Mouse (Mus musculus) neural tube, embryonic 13.5 days (tissue): Measurements from ENCODE around the gene Arl13a. TPM values are rescaled to one million over a fixed set of nuclear protein-coding genes. Genes with fewer than 3 reads are reported as not detected.
"Not testable (repeated sequence)": the region's sequence is repeated elsewhere in the genome, so short reads cannot be mapped to it uniquely, and the experiment has no call there.

Experiments used
- ATAC-seq: fragments of 200-750 bp; cut with Nextera tagmentation; 2 replicates; pipeline ENCODE4 v1.8.0; 2017; ENCODE audit warnings: low read depth, mild to moderate bottlenecking, moderate TSS enrichment, moderate library complexity
- H3K27ac ChIP-seq: fragments of 300-500 bp; sonication (generic); replicated peaks from 2 replicates; pipeline ENCODE4 v1.5.1; 2015; ENCODE audit warnings: moderate library complexity, mild to moderate bottlenecking, inconsistent platforms
- H3K27me3 ChIP-seq: fragments of 300-500 bp; sonication (generic); 2 replicates; pipeline ENCODE4 v1.6.1; 2015; ENCODE audit warnings: mild to moderate bottlenecking, inconsistent platforms
- H3K36me3 ChIP-seq: fragments of 300-500 bp; sonication (generic); 2 replicates; pipeline ENCODE4 v1.6.1; 2015; ENCODE audit warnings: mild to moderate bottlenecking, inconsistent platforms
- H3K4me1 ChIP-seq: fragments of 300-500 bp; sonication (generic); replicated peaks from 2 replicates; pipeline ENCODE4 v1.6.1; 2015; ENCODE audit warnings: inconsistent platforms
- H3K4me2 ChIP-seq: fragments of 300-500 bp; sonication (generic); 2 replicates; pipeline ENCODE4 v1.6.1; 2015; ENCODE audit warnings: inconsistent platforms, mild to moderate bottlenecking, moderate library complexity
- H3K4me3 ChIP-seq: fragments of 300-500 bp; sonication (generic); 2 replicates; pipeline ENCODE4 v1.5.1; 2015; ENCODE audit warnings: mild to moderate bottlenecking, inconsistent platforms
- H3K9ac ChIP-seq: fragments of 300-500 bp; sonication (generic); 2 replicates; pipeline ENCODE4 v1.6.1; 2015; ENCODE audit warnings: moderate library complexity, mild to moderate bottlenecking, inconsistent platforms
- H3K9me3 ChIP-seq: fragments of 300-500 bp; sonication (generic); 2 replicates; pipeline ENCODE4 v1.6.1; 2016; ENCODE audit warnings: inconsistent platforms
- WGBS: fragments of 180-500 bp; shearing (Covaris S2); methylation state at CpG from one replicate; pipeline ENCODE4 v1.1.7; 2015; 5-methylcytosine and 5-hydroxymethylcytosine counted together
- polyA plus RNA-seq: library from polyadenylated mRNA; unstranded; fragments of >200 nt; fragmentation: Nextera tagmentation; extraction: Ambion mirVana; gene quantifications from 2 replicates; pipeline ENCODE4 v1.2.1, GENCODE M21; 2015

The Arl13a gene
- not detected in 2 replicates for polyA plus RNA-seq

DNA sequence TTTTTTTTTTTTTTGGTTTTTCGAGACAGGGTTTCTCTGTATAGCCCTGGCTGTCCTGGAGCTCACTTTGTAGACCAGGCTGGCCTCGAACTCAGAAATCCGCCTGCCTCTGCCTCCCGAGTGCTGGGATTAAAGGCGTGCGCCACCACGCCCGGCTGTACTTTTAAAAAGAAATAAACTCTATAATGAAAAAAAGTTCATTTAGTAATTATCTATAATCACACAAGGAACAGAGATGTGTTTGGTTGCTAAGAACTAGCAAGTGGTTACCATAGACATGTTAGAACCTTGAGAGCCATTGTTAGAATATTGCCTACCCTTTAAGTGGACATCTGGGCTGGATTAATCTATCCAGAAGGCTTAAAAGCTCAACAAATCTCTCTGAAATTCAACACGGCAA is at the start of gene Arl13a:
Gene Arl13a, plus strand, starts transcription at position 301 of the 400 bp plus-strand sequence.
- not testable (repeated sequence) for H3K4me3 ChIP-seq, H3K36me3 ChIP-seq, H3K27me3 ChIP-seq, H3K4me2 ChIP-seq, H3K4me1 ChIP-seq, H3K9me3 ChIP-seq, ATAC-seq, H3K9ac ChIP-seq, H3K27ac ChIP-seq
- 94% methylated on average over 9 of the region's 9 CpGs for WGBS

DNA sequence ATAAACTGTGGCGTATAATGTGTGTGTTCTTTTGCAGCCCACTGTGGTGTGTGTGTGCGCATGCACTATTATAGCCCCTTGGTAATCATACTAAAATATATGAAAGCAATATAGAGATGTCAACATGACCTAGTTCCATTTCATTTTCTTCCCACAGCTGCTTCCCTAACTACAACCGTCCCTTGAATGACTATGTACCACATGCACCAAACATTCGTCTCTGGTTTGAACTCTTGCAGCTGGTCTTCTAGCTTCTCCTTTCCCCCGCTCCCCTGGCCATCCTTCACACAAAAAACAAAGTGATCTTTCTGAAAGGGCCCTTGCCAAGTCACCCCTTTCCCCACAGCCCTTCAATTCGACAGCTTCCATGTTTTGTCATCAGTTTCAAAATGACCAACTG is 47.3 kb upstream of the Arl13a start:
- H3K4me3 ChIP-seq, result no peak overlapping the region
- 77% methylated on average over 6 of the region's 6 CpGs for WGBS
- no peaks in the 10 kb centered on the region for H3K36me3 ChIP-seq
- no peaks in the 10 kb centered on the region for H3K4me1 ChIP-seq
- H3K9ac ChIP-seq, result no peak overlapping the region
- no peak for ATAC-seq
- H3K27ac ChIP-seq, result no peak overlapping the region
- 0 out of 2 replicates have a peak, but pooled peaks cover 6% of the 10 kb centered on the region for H3K27me3 ChIP-seq
- no peaks in the 10 kb centered on the region for H3K9me3 ChIP-seq
- H3K4me2 ChIP-seq, result no peak overlapping the region

DNA sequence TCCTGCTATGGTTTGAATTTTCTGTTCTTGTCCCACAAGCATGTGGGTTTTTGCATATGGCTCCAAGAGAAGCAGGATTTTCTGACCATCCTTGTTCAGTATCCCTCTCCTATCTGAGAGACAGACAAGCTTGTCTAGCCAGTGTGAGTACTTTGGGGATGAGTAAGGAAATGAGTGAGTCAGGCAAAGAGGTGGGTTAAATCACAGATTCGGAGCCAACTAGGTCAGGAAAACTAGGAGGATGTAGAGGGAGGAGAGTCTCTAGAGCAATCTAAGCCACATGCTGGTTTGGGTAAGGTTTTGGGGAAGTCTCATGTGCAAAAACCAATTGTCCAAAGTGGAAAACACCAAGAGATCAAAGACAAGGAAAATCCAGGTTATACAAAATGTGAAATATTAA is 45.8 kb upstream of the Arl13a start:
- no peak overlapping the region for H3K4me3 ChIP-seq
- no peaks in the 10 kb centered on the region for H3K36me3 ChIP-seq
- 85% methylated on average over 1 of the region's 1 CpGs for WGBS
- ATAC-seq, result no peak
- no peak overlapping the region for H3K4me2 ChIP-seq
- H3K27ac ChIP-seq, result no peak overlapping the region
- no peaks in the 10 kb centered on the region for H3K4me1 ChIP-seq
- H3K9ac ChIP-seq, result no peak overlapping the region
- H3K27me3 ChIP-seq, result 0 out of 2 replicates have a peak, but pooled peaks cover 6% of the 10 kb centered on the region
- no peaks in the 10 kb centered on the region for H3K9me3 ChIP-seq

DNA sequence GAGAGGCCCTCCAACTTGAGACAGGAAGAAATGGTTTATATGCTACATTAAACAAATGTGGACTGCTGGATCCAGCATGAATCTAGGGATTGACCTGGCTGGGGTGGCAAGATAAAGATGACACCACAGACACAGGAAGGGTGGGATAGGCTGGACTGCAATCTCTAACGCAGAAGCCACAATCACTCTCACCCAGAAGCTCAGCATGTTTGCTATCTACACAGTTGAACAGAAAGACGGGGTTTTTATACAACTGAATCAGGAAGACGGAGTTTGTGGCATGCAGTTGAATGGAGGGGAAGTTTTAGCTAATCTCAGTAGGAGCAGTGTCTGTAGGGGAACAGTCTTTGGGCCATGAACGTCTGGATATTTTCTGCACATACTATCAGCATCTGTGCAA is 45.3 kb upstream of the Arl13a start:
- no peak overlapping the region for H3K27ac ChIP-seq
- H3K4me3 ChIP-seq, result no peak overlapping the region
- no peaks in the 10 kb centered on the region for H3K9me3 ChIP-seq
- H3K4me2 ChIP-seq, result no peak overlapping the region
- 0 out of 2 replicates have a peak, but pooled peaks cover 6% of the 10 kb centered on the region for H3K27me3 ChIP-seq
- H3K36me3 ChIP-seq, result no peaks in the 10 kb centered on the region
- WGBS, result 88% methylated on average over 4 of the region's 4 CpGs
- H3K4me1 ChIP-seq, result no peaks in the 10 kb centered on the region
- no peak for ATAC-seq
- no peak overlapping the region for H3K9ac ChIP-seq

DNA sequence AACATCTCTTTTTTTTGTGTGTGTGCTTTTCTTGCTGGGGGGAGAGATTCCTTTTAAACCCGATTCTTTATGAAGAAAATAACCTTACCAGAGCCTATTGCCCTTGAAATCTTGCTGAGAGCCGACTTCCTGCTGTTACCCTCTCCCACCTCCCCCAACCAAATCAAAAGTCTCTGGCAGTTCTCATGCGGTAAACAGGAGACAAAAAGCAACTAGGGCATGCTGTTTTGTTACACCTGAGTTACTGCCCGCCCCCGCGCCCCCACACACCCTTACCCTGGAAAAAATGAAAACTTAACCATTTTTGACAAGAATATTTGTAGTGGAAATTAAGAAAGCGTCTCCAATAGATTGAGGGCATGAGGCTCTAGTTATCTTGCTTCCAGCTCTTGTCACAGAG is 29.1 kb upstream of the Arl13a start:
- Histone ChIP-seq H3K4me2 (no peak overlapping the region), H3K27ac (no peak overlapping the region), H3K36me3 (no peaks in the 10 kb centered on the region), H3K9ac (no peak overlapping the region), H3K4me1 (no peaks in the 10 kb centered on the region), H3K4me3 (no peak overlapping the region), H3K9me3 (no peaks in the 10 kb centered on the region), H3K27me3 (peaks cover 7% of the 10 kb centered on the region)
- no peak for ATAC-seq
- WGBS, result 43% methylated on average over 7 of the region's 7 CpGs

DNA sequence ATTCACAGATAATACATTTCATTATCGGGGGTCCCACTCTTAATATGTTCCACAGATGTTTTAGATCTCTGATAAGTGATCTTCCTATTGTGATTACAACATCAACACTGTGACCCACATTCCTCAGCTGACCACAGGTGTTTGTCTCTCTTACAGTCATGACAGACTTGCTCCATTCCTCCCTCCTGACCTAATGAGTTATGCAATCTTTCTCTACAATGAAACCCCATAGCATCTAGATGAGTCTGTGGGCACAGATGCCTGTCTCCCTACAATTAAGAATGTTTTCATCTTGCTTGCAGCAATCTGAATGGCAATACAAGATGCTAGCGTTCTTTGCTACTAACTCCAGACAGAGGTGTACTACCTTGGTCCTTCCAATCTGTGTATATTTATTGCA is 26.9 kb upstream of the Arl13a start:
- no peak overlapping the region for H3K4me3 ChIP-seq
- WGBS, result 90% methylated on average over 2 of the region's 2 CpGs
- no peaks in the 10 kb centered on the region for H3K9me3 ChIP-seq
- H3K9ac ChIP-seq, result no peak overlapping the region
- no peak overlapping the region for H3K4me2 ChIP-seq
- peaks cover 7% of the 10 kb centered on the region for H3K27me3 ChIP-seq
- ATAC-seq, result no peak
- no peak overlapping the region for H3K27ac ChIP-seq
- H3K36me3 ChIP-seq, result no peaks in the 10 kb centered on the region
- no peaks in the 10 kb centered on the region for H3K4me1 ChIP-seq

DNA sequence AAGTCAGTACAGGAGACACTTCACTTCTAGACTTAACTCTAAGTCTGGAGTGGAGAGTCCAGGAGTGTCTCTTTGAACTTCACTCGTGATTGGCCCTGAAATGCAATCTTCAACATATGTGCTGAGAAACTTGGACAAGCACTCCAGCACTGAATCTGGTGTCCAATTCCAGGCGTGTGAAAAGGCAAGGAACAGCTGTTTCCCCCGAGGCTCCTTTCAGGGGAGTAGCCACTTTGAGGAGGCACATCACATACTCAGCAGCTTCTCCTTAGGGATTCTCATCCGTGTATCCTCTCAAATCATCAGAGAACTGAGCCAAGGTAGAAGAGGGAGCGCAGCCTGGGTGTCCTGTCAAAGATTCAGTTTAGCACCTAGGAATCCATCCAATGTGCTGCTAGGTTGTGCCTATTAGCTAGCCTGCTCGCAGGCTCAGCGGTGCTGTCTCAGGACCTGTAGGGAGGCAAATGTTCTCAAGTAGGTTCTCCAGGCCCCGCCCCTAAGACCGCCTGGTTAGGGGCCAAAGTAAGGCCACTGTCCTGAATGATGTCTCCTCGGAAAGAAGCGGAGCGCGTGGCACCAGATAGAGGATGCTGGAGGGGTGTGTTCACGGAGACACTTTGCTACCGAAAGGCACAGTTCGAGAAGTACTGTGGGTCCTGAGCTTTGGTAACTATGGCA is 25.1 kb upstream of the Arl13a start, which contains the start of gene Xkrx:
Gene Xkrx, minus strand, starts transcription at position 34 of the 678 bp plus-strand sequence.
- Histone ChIP-seq H3K9ac (peak within 1 kb of the TSS; percentile 52; the same call in 1 of the 2 replicates), H3K27ac (no peak within 1 kb of the TSS), H3K9me3 (no peaks in the 10 kb centered on the region), H3K4me2 (peak within 1 kb of the TSS; percentile 55), H3K4me3 (peak within 1 kb of the TSS; percentile 37), H3K36me3 (no peaks in the 10 kb centered on the region), H3K27me3 (peaks cover 7% of the 10 kb centered on the region), H3K4me1 (no peaks in the 10 kb centered on the region)
- no peak for ATAC-seq
- 38% methylated on average over 16 of the region's 16 CpGs for WGBS

DNA sequence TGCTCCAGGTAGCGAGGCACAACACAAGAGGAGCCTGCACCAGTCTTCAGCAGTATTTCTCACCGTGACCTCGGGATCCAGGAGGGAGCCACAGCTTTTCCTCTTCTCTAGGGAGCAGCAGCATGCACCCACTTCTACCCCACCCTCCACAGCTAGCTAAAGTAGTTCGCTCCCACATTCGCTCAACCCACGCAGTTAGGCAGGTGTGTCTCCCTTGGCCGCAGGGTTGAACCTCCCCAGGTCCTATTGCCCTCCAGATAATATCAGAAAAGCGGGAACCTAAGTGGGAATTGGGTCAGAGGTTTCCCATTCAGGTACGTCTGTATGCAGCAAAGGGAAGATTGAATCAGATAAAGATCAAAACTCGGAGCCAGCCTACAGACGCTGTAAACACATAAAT is 24.5 kb upstream of the Arl13a start:
- no peak overlapping the region for H3K27ac ChIP-seq
- peak overlapping the region; percentile 52; the same call in 1 of the 2 replicates for H3K9ac ChIP-seq
- no peaks in the 10 kb centered on the region for H3K4me1 ChIP-seq
- H3K9me3 ChIP-seq, result no peaks in the 10 kb centered on the region
- WGBS, result 25% methylated on average over 11 of the region's 11 CpGs
- peak overlapping the region; percentile 37 for H3K4me3 ChIP-seq
- H3K36me3 ChIP-seq, result no peaks in the 10 kb centered on the region
- H3K27me3 ChIP-seq, result peaks cover 7% of the 10 kb centered on the region
- ATAC-seq, result no peak
- H3K4me2 ChIP-seq, result peak overlapping the region; percentile 55

DNA sequence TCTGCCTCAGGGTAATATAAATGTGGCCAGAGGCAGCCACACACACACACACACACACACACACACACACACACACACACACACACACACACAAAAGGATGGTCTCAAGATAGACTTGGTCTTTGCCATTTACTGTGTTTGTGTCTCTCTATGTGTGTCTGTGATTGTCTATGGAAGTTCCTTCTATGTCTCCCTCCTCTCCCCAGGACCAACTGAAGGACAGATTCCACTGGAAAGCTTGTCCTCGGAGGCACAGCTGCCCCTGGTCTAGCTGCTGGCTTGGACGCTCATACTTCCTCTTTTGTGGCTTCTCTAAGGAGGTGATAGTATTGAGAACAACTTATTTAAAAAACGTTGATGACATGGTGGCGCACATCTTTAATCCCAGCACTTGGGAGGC is 23.8 kb upstream of the Arl13a start:
- no peak for ATAC-seq
- Histone ChIP-seq H3K4me3 (no peak overlapping the region), H3K27ac (no peak overlapping the region), H3K36me3 (no peaks in the 10 kb centered on the region), H3K4me2 (peak overlapping the region; percentile 55; the same call in 1 of the 2 replicates), H3K9ac (no peak overlapping the region), H3K9me3 (no peaks in the 10 kb centered on the region), H3K4me1 (no peaks in the 10 kb centered on the region), H3K27me3 (peaks cover 7% of the 10 kb centered on the region)
- 50% methylated on average over 4 of the region's 4 CpGs for WGBS

DNA sequence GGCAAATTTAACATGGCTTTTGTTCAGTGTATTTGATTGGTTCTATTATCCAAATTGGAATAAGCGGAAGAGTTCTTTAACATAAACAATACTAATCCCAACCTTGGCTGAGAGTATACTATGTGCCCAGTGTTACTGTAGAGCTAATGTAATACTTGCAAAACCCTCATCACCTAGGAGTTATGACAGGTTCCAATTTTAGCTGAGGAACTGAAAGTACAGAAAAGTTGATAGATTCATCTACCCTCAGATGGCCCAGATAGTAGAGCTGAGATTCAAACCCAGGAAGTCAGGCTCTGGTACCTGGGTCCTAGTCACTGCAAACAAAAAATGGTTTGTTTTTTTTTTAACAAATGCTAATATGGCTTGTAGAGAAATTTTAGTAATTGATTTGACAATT is 16.7 kb upstream of the Arl13a start:
- no peak for ATAC-seq

DNA sequence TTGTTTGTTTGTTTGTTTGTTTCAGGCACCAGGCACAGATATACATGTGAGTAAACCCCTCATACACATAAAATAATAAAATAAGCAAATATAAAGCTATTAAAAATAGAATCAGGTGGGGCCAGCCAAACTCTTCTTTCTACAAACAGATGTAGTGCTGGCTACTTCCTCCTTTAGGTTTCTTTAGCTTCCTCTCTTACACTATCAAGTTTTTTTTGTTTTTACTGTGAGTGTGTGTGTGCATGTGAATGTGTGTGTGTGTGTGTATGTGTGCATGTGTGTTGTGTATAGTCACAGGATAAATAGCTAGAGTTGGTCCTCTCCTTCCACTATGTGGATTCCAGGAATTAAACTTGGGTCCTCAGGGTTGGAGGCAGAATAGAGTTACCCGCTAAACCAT is 12.6 kb upstream of the Arl13a start:
- H3K27me3 ChIP-seq, result peaks cover 3% of the 10 kb centered on the region; the same call in 1 of the 2 replicates
- no peaks in the 10 kb centered on the region for H3K4me1 ChIP-seq
- no peak overlapping the region for H3K4me2 ChIP-seq
- WGBS, result 100% methylated on average over 1 of the region's 1 CpGs
- no peaks in the 10 kb centered on the region for H3K36me3 ChIP-seq
- no peaks in the 10 kb centered on the region for H3K9me3 ChIP-seq
- no peak overlapping the region for H3K4me3 ChIP-seq
- H3K27ac ChIP-seq, result no peak overlapping the region
- no peak for ATAC-seq
- H3K9ac ChIP-seq, result no peak overlapping the region

More for the DNA sequence above, 16.7 kb upstream of the Arl13a start:
- H3K27ac ChIP-seq, result no peak overlapping the region
- no peaks in the 10 kb centered on the region for H3K4me1 ChIP-seq
- WGBS, result 98% methylated on average over 1 of the region's 1 CpGs
- no peak overlapping the region for H3K4me2 ChIP-seq
- H3K9me3 ChIP-seq, result no peaks in the 10 kb centered on the region
- H3K9ac ChIP-seq, result no peak overlapping the region
- no peak overlapping the region for H3K4me3 ChIP-seq
- H3K36me3 ChIP-seq, result no peaks in the 10 kb centered on the region
- no peaks in the 10 kb centered on the region for H3K27me3 ChIP-seq

DNA sequence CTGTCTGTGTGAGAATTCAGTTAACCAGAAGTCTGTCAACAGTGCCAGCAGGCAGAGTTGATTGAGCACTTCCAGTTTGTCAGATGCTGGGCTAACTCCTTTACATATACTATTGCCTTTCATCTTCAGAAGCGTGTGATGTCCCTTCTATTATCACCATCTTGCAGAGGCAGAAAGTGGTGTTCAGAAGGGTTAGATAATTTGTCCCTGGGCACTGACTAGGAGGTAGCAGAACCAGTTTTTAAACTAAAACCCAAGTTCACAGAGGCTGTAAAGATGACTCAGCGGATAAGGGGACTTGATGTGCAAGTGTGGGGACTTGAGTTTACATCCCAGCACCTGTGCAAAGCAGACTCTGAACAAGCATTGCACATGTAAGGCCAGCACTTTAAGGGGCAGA is 21.2 kb downstream of the Arl13a start:
- no peak overlapping the region for H3K27ac ChIP-seq
- H3K4me2 ChIP-seq, result no peak overlapping the region
- no peak for ATAC-seq
- H3K9me3 ChIP-seq, result no peaks in the 10 kb centered on the region
- H3K9ac ChIP-seq, result no peak overlapping the region
- H3K36me3 ChIP-seq, result no peaks in the 10 kb centered on the region
- peaks cover 3% of the 10 kb centered on the region; the same call in 1 of the 2 replicates for H3K27me3 ChIP-seq
- WGBS, result 82% methylated on average over 2 of the region's 2 CpGs
- H3K4me3 ChIP-seq, result no peak overlapping the region
- no peaks in the 10 kb centered on the region for H3K4me1 ChIP-seq

DNA sequence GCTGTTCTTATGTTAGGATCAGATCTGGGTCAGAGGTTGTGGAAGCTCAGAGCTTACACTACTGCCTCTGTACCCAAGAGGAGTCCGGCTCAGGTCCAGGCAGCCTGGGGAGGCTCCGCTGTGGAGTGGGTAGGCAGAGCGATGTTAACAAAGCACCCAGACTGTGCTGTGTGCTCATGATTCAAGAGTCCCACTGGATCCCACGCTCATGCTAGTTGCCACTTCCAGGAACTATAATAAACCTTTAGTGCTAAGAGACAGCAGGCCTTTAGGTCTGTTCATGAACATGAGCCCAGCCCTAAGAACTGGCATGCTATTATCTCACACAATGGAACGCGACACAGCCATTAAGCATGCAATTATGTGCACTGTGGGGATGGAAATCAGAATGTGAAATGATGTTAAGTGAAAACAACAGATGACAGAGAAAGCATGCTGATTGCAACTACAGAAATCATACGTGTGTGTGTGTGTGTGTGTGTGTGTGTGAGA is 23.9 kb downstream of the Arl13a start:
- Histone ChIP-seq H3K9ac (no peak overlapping the region), H3K4me1 (no peaks in the 10 kb centered on the region), H3K4me2 (no peak overlapping the region), H3K36me3 (no peaks in the 10 kb centered on the region), H3K27me3 (peaks cover 9% of the 10 kb centered on the region; the same call in 1 of the 2 replicates), H3K4me3 (no peak overlapping the region), H3K27ac (no peak overlapping the region), H3K9me3 (no peaks in the 10 kb centered on the region)
- ATAC-seq, result no peak
- WGBS, result 57% methylated on average over 7 of the region's 7 CpGs
